Mouse (Mus musculus) urinary bladder, postnatal 10 days (tissue): Measurements from ENCODE around the gene Ddx28.
A peak's percentile ranks its signal among the peaks of the same experiment; 100 is the strongest.

Experiments used
- DNase-seq: peaks from one replicate; pipeline ENCODE4 v3.0.0; 2022; ENCODE audit warnings: low spot score

Ddx28 gene

DNA sequence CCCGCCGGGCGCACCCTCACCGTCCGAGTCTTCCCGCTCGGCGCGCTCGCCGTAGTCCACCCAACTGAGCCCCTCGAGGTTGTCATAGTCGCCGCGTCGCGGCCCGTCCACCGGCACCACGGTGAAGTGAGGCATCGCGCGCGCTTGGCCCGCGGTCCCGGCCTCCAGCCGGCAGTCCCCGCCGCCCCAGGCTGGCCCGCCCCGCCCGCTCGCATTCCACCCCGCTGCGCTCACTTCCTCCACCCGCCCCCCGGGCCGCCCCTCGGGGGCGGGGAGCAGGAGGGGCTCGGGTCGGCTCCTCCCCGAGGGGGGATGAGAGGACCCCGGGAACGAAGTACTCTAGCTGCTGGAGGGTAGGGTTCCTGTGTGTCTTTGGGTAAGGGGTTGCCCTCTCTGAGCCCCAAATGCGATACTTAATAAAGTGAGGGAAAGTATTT is 45.8 kb downstream of the Ddx28 start, which contains the start of gene Slc12a4:
Slc12a4 (minus strand) TSS at position 193 of the 437 bp plus-strand sequence.
- DNase-seq: peak; percentile 47

DNA sequence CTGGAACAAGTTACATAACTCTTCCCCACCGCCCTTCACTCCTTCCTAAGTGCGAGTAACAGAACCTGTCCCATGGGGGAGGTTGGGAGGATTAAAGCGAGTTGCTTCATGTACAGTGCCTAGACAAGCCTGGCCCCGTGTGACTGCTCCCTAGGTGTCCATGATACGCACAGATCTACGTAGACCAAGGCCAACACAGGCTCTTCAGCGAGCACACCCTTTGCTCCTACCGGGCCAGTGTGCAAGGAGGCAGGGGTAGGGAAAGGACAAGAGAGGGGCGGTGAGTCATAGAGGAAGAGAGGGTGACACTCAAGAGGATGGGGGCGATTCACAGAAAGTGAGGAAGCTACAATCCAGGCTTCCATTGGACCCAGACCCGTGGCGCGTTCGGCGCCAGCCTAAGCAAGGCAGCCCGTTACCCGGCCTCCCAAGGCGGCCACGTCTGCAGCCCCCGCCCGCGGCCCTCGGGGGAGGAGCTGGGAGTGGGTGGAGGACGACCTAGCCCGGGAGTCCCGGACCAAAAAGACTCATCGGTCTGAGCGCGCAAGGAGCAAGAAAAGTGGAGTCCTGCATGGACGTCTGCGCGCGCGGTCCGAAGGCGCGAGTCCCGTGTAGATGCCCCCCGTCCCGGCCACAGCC is 46.3 kb downstream of the Ddx28 start:
- no peak for DNase-seq

- DNase-seq: no peak
Measured at GRCm38 (mm10) chr8:105964506-105965265, 47.0 kb downstream of the Ddx28 start.

DNA sequence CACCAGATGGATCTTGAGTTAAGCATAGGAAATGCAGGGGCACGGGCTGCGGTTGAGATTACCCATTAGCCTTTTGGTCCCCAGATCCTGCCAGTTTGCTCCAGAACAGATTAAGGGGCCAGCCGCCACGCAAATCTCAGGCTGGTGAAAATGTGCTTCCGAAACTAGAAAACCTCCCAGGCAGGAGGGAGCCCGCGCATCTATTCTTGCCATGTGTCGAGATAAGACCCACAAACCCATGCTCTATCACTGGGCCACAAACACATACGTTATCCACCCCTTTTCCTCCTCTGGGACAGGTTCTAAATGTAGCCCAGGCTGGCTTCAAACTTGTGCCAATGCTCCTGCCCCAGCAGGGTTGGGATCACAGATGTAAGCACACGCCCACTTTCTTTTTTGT is 50.1 kb downstream of the Ddx28 start:
- no peak for DNase-seq

DNA sequence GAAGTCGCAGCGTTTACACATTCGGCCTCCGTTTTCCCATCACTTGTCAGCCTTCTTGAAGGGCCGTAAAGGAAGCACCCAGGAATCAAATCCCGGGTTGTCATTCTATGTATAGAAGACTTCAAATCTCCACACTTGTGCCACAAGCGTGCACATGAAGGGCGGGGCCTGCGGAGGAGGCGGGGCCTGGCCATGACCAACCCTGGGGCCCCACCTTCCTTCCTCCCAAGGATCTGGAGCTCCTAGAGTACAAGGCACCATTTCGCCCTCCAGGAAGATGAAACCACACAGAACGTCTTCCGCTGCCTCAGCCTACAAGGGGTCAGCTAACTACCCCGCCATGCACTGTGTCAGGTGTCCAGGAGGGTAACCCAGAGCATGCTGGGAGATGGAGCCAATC is 50.6 kb downstream of the Ddx28 start:
- DNase-seq: no peak
